Mouse (Mus musculus) erythroblast, embryonic 14.5 days (primary cell): ENCODE measurements around the gene Dgke.

Source experiments
- GATA1 ChIP-seq: IDR thresholded peaks from 2 replicates; pipeline ENCODE4 v1.6.1; 2012; ENCODE audit warnings: low read length, inconsistent platforms, mixed read lengths
- TAL1 ChIP-seq: IDR thresholded peaks from 3 replicates; pipeline ENCODE4 v1.6.1; 2012; ENCODE audit warnings: low read length, inconsistent platforms, mixed read lengths

GRCm38 (mm10) chr11:89064312-89064711 is 2.3 kb downstream of the Dgke start:
- TF ChIP-seq GATA1 (no peak), TAL1 (no peak)
